Mouse (Mus musculus) midbrain, embryonic 10.5 days (tissue): ENCODE measurements around the gene Fas. TPM values are rescaled to one million over a fixed set of nuclear protein-coding genes. Genes with fewer than 3 reads are reported as not detected.

Experiments used
- DNase-seq: peaks from one replicate; pipeline ENCODE4 v3.0.0-alpha.2; 2017; ENCODE audit warnings: low spot score
- H3K27ac ChIP-seq: fragments of 300-500 bp; sonication (generic); replicated peaks from 2 replicates; pipeline ENCODE4 v1.5.1; 2016; ENCODE audit warnings: mild to moderate bottlenecking
- H3K27me3 ChIP-seq: fragments of 300-500 bp; sonication (generic); 2 replicates; pipeline ENCODE4 v1.6.1; 2016; ENCODE audit warnings: low read depth, mild to moderate bottlenecking; ENCODE audit not compliant: poor library complexity, severe bottlenecking
- H3K36me3 ChIP-seq: fragments of 300-500 bp; sonication (generic); 2 replicates; pipeline ENCODE4 v1.6.1; 2016; ENCODE audit warnings: mild to moderate bottlenecking, moderate library complexity
- H3K4me1 ChIP-seq: fragments of 300-500 bp; sonication (generic); 2 replicates; pipeline ENCODE4 v1.6.1; 2016
- H3K4me3 ChIP-seq: fragments of 300-500 bp; sonication (generic); 2 replicates; pipeline ENCODE4 v1.5.1; 2016; ENCODE audit warnings: mild to moderate bottlenecking, moderate library complexity
- H3K9me3 ChIP-seq: fragments of 300-500 bp; sonication (generic); replicated peaks from 2 replicates; pipeline ENCODE4 v1.6.1; 2016; ENCODE audit warnings: mild to moderate bottlenecking
- WGBS: fragments of 180-500 bp; shearing (Covaris S2); methylation state at CpG from one replicate; pipeline ENCODE4 v1.1.7; 2016; 5-methylcytosine and 5-hydroxymethylcytosine counted together
- polyA plus RNA-seq: library from polyadenylated mRNA; unstranded; fragments of >200 nt; fragmentation: Nextera tagmentation; extraction: Ambion mirVana; gene quantifications from 2 replicates; pipeline ENCODE4 v1.2.1, GENCODE M21; 2016

The Fas gene
- polyA plus RNA-seq, 1 experiment from 2014 or later: 0.38 TPM

DNA sequence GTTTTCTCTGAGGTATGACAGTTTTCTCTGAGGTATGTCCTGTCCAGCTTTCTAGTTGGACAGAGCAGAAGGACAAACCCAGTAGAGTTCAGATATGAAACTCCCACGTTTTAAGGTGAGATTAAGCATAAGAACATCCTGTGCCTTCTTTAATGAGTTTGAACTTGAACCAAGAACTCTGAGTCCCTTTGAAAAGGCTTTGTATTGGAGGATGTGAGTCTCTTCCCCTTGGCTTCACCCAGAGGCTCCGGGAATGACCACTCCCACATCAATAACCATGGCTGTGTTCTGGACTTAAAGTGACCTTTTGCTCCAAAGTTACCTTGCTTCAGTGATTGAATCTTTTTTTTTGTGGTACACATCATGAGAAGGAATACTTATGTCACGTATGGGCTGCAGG lies 37.6 kb downstream of the Fas start:
- DNase-seq: no peak
- H3K4me1 ChIP-seq: no peaks in the 10 kb centered on the region
- H3K4me3 ChIP-seq: no peak overlapping the region
- H3K36me3 ChIP-seq: no peaks in the 10 kb centered on the region
- no peaks in the 10 kb centered on the region for H3K9me3 ChIP-seq
- no peaks in the 10 kb centered on the region for H3K27me3 ChIP-seq
- 68% methylated on average over 3 of the region's 3 CpGs for WGBS
- H3K27ac ChIP-seq: no peak overlapping the region

DNA sequence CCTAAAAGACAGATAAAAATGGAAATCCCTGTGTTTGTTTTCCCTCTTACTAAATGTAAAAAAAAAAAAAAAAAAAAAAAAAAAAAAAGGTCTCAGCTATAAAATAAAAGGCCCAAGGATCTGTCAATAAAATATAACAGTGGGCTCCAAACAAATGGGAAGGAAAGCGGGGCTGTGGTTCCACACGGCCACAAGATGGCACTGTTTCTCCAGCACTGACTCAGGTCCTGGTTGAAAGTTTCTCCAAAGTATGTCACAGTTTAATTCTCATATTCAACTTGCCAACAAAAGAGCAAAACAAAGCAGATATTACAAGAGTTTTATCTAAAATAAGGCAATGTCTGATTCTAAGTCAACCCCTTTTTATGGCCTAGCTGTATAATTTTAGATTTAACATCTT lies 43.8 kb downstream of the Fas start:
- H3K27me3 ChIP-seq: no peaks in the 10 kb centered on the region
- WGBS: 3% methylated on average over 2 of the region's 2 CpGs
- DNase-seq: peak; percentile 56
- no peak overlapping the region for H3K4me3 ChIP-seq
- no peaks in the 10 kb centered on the region for H3K36me3 ChIP-seq
- no peak overlapping the region for H3K27ac ChIP-seq
- H3K9me3 ChIP-seq: no peaks in the 10 kb centered on the region
- H3K4me1 ChIP-seq: no peaks in the 10 kb centered on the region

DNA sequence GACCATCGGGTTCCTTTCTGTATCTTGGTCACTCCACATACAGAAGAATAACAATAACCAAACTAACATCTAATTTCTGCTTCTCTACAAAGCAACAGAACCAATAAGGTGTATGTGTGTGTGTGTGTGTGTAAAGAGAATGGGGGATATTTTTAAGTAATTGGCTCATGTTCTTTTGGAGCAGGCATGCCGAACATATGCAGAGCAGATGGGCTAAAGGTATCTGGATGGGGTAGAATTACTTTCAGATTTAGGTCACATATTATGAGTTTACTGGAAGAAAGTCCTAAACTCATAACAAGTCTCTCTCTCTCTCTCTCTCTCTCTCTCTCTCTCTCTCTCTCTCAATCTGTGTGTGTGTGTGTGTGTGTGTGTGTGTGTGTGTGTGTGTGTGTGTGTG lies 54.2 kb downstream of the Fas start:
- 90% methylated on average over 2 of the region's 2 CpGs for WGBS
- H3K27ac ChIP-seq: no peak overlapping the region
- H3K36me3 ChIP-seq: no peaks in the 10 kb centered on the region
- H3K27me3 ChIP-seq: no peaks in the 10 kb centered on the region
- no peak overlapping the region for H3K4me3 ChIP-seq
- no peaks in the 10 kb centered on the region for H3K4me1 ChIP-seq
- no peaks in the 10 kb centered on the region for H3K9me3 ChIP-seq
- DNase-seq: no peak

DNA sequence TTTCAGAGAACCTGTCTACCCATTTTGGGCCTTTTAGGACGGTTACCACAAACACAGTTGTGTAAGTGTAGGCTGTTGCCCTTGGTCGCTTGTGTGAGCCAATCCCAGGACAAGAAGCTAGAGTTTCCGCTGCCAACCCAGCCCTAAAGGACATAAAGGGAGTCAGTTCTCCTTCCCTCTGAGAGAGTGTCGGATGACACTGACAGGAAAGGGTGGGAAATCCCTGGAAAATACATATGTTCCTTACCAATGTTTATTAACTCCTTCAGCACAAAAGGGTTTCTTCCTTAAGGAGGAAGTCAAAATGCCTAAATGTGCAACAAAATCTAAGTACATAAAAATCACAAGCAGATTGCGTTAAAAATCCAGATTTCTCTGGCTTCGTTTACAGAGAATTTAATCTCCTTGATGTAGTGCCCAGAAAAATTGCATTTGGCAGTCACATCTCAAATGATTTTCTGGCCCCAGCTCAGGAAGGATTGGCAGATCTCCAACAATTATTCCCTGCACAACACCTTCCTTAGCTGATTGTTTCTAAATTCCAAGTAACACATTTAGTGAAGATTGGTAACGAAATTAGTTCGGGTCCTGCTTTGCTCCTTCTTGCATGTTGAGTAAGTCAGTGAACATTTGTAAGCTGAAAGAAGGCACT lies 55.3 kb downstream of the Fas start:
- Histone ChIP-seq H3K27ac (no peak overlapping the region), H3K27me3 (no peaks in the 10 kb centered on the region), H3K4me1 (no peaks in the 10 kb centered on the region), H3K4me3 (no peak overlapping the region), H3K9me3 (no peaks in the 10 kb centered on the region), H3K36me3 (no peaks in the 10 kb centered on the region)
- DNase-seq: no peak
- WGBS: 73% methylated on average over 8 of the region's 8 CpGs

DNA sequence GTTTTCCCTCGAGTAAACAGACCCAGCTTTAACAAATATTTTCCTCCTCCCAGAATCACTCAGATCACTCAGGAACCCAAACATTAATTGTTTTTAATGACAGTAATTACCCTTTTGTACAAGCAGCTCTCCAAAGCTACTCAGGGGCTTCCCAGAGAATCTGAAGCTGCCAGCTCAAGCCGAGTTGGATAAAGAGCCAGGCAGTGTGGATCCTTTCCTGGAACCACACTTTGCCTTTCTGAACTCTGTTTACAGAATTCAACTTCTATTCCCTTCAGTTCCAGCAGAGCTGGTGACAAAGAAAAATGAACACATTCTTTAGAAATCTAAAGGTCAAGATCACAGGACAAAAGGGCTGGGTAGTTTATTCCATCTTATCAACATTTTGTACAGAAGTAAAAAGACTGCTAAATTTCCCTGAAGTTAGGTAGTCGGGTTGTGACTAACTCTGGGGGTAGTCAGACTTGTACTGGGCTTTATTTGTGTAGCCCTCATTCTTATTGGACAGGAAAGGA lies 62.9 kb downstream of the Fas start:
- H3K27me3 ChIP-seq: no peaks in the 10 kb centered on the region
- DNase-seq: no peak
- 69% methylated on average over 3 of the region's 3 CpGs for WGBS
- H3K27ac ChIP-seq: no peak overlapping the region
- H3K9me3 ChIP-seq: no peaks in the 10 kb centered on the region
- no peaks in the 10 kb centered on the region for H3K36me3 ChIP-seq
- no peak overlapping the region for H3K4me3 ChIP-seq
- no peaks in the 10 kb centered on the region for H3K4me1 ChIP-seq

DNA sequence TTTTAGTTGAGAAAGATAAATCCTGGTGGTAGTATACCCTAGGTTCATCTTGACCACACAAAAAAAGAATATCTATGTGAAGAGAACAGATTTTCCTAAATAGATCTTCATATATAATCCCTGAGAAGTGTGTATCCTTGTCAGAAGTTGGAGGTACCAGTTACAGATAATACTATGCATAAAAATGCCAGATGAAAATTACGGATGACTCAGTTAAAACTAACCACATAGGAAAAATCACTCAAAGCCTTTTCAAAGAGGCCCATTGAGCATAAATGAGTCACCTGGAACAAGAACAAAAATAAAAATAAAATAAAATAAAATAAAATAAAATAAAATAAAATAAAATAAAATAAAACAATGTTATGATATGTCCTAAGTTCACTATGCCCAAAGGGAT lies 72.2 kb downstream of the Fas start:
- DNase-seq: no peak
- H3K27ac ChIP-seq: no peak overlapping the region
- no peaks in the 10 kb centered on the region for H3K36me3 ChIP-seq
- H3K4me3 ChIP-seq: no peak overlapping the region
- no peaks in the 10 kb centered on the region for H3K4me1 ChIP-seq
- 92% methylated on average over 1 of the region's 1 CpGs for WGBS
- H3K27me3 ChIP-seq: no peaks in the 10 kb centered on the region
- 0 out of 2 replicates have a peak, but pooled peaks cover 3% of the 10 kb centered on the region for H3K9me3 ChIP-seq

DNA sequence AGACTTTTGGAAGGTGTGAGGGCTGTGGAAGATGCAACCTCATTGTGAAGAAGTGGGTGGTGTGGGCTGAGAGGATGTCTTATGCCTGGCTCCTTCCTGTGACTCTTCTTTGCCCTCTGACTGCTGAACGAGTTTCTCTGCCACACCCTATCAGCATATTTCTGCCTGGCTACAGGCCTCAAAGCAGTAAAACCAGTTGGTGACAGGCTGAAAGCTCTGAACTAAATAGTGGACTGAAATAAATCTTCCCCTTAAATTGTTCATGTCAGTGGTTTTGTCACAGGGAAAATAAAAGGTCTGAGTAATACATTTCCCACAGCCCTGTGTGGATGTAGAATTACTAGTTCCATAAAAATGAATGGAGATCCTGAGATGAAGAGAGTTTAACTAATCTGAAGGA lies 79.1 kb downstream of the Fas start:
- DNase-seq: no peak
- no peaks in the 10 kb centered on the region for H3K27me3 ChIP-seq
- WGBS: 59% methylated on average over 1 of the region's 1 CpGs
- H3K36me3 ChIP-seq: no peaks in the 10 kb centered on the region
- H3K4me1 ChIP-seq: no peaks in the 10 kb centered on the region
- no peak overlapping the region for H3K27ac ChIP-seq
- no peak overlapping the region for H3K4me3 ChIP-seq
- H3K9me3 ChIP-seq: no peaks in the 10 kb centered on the region

DNA sequence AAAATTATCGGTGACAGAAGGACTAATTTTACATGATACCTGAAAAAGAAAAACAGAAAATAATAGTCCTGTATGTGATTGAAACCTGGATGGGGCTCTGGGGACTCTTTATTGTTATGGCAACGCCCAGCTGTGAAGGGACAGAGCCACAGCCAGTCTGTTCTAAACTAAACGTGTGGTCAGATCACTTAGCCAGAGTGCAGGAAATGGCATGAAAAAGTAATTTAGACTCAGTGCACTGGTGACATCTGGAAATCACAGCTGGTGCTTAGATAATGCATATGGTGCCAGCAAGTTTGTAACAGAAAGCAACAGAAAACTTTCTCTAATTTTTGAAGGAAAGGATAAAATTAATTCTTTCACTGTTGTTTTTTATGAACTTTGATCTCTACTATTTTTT lies 79.9 kb downstream of the Fas start:
- no peak for DNase-seq
- no peaks in the 10 kb centered on the region for H3K4me1 ChIP-seq
- H3K27ac ChIP-seq: no peak overlapping the region
- H3K36me3 ChIP-seq: no peaks in the 10 kb centered on the region
- no peaks in the 10 kb centered on the region for H3K27me3 ChIP-seq
- H3K9me3 ChIP-seq: no peaks in the 10 kb centered on the region
- H3K4me3 ChIP-seq: no peak overlapping the region
- WGBS: 68% methylated on average over 3 of the region's 3 CpGs

Other genes with a start within 250 kb of the Fas start
- gene Lipn, start 223.3 kb upstream of the Fas start, polyA plus RNA-seq: not detected in 2 replicates
- not detected in 2 replicates for gene Lipm, start 189.7 kb upstream of the Fas start, polyA plus RNA-seq
- gene Ankrd22, start 124.6 kb upstream of the Fas start, polyA plus RNA-seq: 0.11 TPM in 1 of 2 replicates, not detected in the other
- 1.9 and 2.2 TPM in 2 replicates for gene Stambpl1, start 98.4 kb upstream of the Fas start, polyA plus RNA-seq
- gene Acta2, start 35.1 kb upstream of the Fas start, polyA plus RNA-seq: 19.0 and 33.6 TPM in 2 replicates
- gene Ch25h, start 184.5 kb downstream of the Fas start, polyA plus RNA-seq: 0.32 and 0.78 TPM in 2 replicates
- 18.2 and 22.2 TPM in 2 replicates for gene Lipa, start 236.8 kb downstream of the Fas start, polyA plus RNA-seq